Mouse (Mus musculus) monocyte, adult 2 months (primary cell): ENCODE data around the gene Hvcn1.
A peak's percentile ranks its signal among the peaks of the same experiment; 100 is the strongest.
"Not testable (repeated sequence)": the region's sequence is repeated elsewhere in the genome, so short reads cannot be mapped to it uniquely, and the experiment has no call there.

Source experiments
- DNase-seq, 2 experiments: peaks; one replicate each; pipeline ENCODE4 v3.0.0; 2022; ENCODE audit warnings: low spot score in 2 of 2, low read depth in 1 of 2

Hvcn1 gene

DNA sequence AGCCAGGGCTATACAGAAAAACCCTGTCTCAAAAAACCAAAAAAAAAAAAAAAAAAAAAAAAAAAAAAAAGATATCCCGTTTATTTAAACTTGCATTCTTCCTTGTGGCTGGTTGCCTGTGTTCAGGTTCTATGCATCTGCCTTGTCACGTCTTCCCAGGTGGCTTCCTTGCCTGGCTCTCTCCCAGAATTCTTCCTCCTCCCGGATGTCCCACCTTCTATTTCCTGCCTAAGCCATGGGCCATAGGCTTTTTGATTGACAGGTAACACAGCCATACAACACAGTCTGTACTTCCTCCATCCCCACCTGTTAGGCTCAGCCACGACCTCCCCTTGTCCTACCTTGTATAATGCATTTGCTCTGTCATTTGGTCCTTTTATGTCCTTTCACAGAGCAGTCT lies at the start of gene Hvcn1:
TSS of gene Hvcn1 (plus strand) at position 330 of the 400 bp plus-strand sequence.
- DNase-seq, result no peak

DNA sequence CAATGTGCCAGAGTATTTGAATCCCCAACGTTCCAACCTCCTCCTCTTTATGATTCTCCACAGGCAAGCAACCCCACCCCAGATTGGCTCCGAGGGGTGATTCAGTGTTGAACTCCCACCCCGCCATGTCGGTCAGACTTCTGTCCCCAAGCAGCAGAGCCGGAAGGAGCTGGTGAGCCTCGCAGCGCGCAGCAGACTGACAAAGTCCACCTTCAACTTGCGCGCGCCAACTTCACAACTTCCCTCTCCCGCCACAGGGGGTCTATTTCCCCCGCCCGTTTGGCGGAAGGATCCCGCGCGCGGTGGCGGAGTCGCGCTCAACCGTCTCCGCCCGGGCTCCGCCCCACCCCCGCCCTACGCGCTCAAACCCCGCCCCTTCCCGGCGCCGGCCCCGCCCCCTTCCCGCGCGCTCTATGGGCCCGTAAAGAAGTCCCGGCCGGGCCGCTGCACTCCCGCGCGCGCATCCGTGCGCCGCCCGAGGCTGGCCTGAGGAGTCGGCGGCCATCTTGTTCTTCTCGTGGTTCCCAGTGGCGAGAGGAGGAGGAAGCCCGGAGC lies 48.7 kb upstream of the Hvcn1 start, which contains the start of gene Ppp1cc:
TSS of gene Ppp1cc (plus strand) at position 452 of the 555 bp plus-strand sequence.
- peak; percentile 72 to 85 for DNase-seq

DNA sequence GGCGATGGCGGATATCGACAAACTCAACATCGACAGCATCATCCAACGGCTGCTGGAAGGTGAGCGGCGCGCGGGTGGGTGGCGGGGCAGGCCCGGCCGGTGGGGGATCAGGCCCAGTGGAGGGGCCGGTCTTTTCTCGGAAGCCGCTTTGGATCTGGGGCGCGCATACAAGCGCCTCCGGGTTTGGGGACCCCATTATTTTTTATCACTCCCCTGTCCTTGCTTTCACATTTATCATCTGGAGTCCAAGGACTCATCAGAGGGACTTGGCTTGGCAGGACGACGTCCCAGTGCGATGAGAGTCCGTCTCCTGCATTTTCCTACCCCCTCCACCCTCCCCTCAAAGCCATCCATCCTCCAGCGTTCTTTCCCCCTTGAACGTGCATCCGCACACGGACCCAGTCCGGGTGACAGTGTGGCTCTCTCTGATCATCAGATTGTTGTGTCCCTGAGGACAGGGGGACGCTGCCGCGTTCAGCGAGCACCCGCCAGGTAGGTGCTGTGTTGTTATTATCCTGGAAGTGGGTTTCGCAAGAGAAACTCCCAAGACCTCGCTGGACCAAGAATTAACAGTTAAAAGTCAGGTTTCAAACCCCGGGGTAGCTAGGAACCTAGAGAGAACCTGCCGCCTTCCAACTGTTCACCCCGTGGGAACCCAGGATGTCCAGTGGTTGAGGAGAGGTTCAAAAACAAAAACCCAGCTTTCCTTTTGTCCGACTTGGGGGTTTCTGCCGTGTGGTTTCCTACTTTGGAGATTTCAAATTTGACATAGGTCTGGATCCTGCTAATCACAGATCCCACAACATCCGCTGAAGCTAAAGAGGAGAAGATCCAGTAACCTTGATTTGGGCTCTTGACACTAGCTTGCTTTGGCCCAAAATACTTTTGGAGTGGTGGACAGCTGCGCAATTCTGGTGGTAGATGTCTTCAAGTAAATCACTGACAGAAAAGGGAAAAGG lies 47.8 kb upstream of the Hvcn1 start:
- no peak for DNase-seq

DNA sequence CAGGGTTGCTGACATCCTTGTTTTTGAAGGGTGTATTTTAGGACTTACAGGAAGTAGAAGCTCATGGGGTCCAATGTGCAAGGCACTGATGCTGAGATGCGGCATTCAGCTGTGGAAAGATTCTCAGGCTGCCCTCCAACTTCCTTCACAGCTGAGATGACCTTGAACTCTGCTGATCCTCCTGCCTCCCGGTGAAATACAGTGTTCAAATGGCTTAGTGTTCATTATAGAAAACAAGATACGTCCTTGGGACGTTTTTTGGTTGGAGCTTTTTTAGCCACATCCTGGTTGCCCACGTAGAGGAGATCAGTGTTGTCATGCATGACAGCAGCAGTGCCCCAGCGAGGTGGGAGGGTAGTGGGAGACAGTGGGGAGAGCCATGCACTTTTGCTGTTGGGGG lies 43.4 kb upstream of the Hvcn1 start:
- no peak for DNase-seq

DNA sequence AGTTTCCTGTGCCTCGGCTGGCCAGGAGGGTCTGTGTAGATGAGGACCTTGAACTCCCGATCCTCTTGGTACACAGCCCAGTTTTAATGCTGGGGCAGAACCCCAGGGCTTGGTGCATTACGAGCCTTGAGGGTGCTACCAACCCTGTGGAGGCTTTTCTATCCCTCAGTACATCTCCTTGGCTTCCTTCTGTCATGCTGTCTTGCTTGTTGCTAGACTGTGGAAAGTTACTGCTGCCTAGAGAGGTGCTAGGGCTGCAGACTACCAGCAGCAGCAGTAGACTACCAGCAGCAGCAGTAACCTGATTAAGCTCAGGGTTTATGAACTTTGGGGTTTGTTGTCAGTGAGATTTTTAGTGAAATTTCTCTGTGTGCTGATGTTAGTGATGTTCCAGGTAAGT lies 42.6 kb upstream of the Hvcn1 start:
- DNase-seq, result no peak

DNA sequence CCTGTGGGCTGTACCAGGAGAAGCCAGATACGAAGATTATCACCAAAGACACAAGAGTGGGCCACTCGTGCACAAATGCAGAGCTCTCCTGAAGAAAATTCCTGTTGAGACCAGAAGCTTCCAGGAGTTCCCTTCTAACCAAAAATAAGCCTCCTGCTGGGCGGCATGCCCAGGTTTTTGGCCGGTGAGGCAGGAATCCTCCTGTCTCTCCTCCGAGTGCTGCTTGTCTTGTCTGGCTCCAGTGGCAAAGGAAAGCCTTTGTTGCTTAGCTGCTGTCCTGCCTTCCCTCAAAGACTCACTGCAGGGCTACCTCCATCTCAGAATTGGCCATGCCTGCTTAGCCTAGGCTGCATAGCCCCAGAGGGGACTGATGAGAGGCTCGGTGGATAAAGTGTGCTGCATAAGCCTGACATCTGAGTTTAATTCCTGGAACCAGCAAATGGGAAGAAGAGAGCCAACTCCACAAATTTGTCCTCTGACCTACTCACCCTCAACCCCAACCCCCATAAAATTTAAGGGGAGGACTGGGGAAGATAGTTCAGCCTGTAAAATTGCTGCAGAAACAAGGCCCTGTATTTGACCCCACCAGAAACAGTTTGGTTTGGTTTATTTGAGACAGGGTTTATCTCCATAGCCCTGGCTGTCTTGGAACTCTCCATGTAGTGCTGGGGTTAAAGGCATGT lies 41.2 kb upstream of the Hvcn1 start:
- DNase-seq, result no peak

DNA sequence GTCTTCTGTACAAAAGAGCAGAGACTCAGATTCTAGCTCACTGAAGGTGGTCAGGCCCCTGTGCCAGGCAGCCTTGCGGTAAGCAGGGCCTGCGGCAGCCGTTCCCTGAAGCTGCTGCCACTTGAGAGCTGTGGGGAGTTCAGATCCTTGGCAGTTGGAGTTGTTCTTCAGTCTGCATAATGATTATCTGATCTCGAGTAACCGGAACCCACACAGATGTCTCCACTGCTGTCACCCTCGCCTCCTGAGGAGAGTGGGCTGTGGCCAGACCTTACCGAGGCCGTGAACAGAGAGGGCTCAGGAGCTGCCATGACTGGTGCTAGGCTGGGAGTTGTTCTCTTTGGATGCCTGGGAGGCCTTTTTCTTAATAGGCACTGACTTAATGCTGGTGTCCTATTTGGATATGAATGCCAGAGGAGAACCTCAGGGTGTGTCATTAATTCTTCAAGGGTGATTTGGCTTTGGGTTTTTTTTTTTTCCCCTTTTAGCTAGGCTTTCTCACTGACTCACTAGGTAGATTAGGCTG lies 39.9 kb upstream of the Hvcn1 start:
- no peak for DNase-seq

DNA sequence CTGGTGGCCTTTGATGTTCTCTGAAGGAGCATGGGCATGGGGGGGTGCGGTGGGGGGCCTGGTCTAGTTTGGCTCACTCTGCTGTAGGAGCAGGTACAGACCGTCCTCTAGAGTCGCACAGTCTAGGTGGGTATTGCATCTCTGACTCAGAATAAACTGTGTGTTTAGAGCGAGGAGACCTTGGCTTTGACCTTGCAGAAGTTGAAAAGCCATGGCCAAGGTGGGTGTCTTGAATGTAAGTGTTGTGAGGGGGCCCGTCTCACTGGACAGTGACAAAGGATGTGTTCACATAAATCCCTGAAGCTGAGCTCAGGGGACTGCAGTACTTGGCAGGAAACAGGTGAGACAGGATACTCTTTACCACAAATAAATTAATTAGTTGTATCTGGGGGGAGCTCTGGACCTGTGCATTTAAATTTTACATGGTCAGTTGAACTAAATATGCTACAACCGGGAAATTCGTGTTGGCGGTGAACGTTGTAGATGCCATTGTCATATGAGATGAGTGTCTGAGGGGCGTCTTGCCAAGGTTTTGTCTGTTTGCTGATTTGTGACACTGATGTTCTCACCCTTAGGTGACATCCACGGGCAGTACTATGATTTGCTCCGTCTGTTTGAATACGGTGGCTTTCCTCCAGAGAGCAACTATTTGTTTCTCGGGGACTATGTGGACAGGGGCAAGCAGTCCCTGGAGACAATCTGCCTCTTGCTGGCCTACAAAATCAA lies 38.1 kb upstream of the Hvcn1 start:
- no peak for DNase-seq

DNA sequence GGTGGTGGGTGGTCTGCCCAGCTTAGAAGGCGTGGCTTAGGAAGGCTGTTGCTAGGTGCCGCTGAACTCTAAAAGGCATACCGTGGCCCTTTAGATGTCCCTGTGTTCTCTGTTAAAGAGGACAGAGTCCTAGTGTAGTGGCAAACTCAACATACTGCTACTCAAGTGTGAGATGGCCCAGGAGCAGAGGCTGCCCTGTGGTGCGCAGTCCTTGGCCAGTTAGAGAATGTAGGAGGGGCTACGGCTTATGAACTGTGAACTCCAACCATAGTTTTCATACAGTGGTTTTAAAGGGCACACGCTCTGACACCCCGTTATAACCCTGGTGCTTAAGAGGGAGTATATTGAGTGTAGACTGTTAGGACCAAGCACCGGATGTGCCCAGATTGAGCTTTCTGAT lies 35.5 kb upstream of the Hvcn1 start:
- no peak for DNase-seq

DNA sequence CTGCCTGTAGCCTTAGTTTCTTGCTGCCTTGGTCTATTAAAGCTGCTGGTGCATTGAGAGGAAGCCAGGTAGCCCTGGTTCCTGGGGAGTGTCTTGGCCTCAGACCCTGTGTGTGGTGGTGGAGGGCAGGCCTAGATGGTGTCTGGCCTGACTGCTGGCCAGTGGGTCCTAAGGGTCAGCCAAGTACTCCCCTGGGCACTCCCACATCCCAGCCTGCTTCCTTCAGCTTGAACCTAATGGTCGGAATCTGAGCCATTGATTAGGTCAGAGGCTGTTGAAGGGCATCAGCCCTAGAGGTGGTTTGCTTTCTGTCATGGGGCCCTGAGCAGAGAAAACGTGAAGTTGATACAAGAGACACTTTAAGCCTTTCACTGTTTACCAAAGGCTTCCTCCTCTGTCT lies 31.2 kb upstream of the Hvcn1 start:
- DNase-seq, result no peak

DNA sequence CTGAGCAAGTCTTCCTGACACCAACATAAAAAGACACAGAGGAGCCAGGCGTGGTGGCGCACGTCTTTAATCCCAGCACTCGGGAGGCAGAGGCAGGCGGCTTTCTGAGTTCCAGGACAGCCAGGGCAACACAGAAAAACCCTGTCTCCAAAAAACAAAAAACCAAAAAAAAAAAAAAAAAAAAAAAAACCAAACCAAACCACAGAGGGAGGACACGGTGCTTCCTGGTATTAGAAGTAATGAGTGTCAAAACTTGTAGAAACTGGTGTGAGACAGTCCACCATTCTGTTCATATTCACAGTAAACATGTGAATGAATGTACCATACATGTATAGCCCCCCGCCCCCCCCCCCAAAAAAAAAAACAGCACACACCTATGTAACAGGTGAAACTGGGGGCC lies 30.6 kb upstream of the Hvcn1 start:
- no peak for DNase-seq

DNA sequence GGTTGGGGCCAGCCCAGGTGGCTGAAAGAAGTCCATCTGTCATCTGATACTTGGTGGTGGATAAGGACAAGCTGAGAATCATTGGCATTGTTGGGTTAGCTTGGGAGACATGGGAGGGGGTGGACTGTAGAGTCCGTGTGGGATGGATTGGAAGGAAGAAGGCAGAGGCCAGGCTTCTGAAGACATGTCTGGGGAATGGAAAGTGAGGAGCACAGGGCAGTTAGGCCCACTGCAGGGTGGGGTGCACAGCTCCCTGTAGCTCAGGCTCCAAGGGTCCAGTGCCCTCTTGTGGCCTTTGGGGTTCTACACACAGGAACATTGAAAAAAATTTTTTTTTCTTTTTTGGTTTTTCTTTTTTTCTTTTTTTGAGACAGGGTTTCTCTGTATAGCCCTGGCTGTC lies 30.2 kb upstream of the Hvcn1 start:
- DNase-seq, result no peak

DNA sequence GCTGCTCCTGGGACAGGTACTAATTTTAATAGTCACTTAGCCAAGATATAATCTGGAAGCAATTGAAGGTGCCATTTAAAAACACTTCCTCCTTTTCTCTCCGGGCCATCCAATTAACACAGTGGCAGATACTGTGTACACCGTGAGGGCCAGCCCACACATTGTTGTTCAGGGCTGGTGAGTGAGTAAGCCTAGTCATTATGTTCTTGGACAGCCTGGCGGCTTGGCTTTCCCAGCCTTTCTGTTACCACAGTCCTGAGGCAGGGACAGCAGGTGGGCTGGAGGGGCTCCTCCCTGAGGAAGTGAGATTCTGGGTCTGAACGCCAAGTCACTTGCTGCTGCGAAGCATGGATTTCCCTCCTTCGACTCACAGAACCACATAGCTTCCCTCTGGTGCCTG lies 26.9 kb upstream of the Hvcn1 start:
- DNase-seq, result no peak

DNA sequence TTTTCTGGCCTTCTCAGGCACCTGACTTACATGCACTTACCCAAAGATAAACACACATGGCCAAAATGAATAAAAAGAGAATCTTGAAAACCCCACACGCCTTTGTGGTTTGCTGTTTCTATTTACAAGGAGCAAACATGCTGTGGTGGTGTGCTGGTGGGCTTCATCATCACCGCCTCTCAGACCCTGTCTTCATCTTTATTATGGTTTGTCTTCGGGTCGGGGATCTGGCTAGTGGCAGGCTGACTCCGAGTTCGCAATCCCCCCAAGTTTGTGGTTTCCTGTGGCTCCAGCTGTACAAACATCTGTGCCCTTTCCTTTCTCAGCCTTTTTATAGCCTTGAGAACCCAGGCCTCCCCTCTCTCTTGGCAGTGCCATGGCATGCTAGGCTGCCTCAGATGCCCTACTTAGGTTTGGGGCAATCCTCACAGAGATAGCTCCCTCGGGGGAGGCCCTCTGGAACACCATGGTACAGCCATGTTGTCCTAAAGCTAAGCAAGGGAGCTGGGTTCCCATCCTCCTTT lies 22.3 kb upstream of the Hvcn1 start:
- no peak for DNase-seq

DNA sequence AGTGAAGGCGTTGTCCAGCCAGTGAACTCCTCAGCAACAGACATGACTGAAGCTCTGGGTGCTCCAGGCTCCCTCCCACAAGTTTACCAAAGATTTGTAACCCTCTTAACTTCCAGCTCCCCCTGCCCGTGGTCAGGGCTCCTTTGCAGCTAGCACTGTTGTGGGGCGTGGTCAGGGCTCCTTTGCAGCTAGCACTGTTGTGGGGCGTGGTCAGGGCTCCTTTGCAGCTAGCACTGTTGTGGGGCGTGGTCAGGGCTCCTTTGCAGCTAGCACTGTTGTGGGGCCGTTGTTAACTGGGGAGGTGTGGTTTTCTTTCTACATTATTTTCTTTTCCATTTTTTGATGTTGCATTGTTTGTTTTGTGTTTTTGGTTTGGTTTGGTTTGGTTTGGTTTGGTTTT lies 21.7 kb upstream of the Hvcn1 start:
- not testable (repeated sequence) for DNase-seq

DNA sequence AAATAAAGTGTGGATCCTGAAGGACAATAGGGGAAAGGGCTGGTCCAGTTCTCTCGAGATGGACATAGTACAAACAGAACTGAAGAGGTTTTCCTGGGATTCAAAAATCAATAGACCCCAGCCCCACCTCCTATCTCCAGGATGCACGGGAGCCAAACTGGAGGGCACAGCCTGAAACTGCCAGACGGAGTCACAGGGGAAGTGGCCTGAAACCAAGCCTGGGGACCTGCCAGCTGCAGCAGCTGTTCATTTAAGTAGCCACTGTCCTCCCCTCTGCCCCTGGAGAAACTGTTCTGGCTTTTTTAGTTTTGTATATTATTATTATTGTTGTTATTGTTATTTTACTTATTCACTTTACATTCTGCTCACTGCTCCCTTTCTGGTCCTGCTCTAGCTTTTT lies 17.5 kb upstream of the Hvcn1 start:
- no peak for DNase-seq

DNA sequence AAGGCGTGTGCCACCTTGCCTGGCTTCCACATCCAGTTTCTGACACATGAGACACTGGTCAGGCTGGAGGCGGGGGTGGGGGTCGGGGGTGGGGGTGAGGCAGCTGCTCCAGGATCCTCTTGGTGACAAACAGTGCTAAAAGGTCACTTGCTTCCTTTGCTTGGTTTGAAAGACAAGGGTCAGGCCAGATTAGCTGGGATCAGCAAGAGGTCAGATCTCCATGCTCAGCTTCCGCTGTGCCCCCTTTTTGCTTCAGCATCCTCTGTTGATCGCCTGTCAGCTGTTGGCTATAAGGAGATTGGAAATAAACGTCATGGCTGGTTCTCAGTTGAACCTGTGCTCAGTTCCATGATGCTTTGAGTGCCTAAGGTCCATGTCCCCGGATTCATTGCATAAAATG lies 16.1 kb upstream of the Hvcn1 start:
- DNase-seq, result no peak

DNA sequence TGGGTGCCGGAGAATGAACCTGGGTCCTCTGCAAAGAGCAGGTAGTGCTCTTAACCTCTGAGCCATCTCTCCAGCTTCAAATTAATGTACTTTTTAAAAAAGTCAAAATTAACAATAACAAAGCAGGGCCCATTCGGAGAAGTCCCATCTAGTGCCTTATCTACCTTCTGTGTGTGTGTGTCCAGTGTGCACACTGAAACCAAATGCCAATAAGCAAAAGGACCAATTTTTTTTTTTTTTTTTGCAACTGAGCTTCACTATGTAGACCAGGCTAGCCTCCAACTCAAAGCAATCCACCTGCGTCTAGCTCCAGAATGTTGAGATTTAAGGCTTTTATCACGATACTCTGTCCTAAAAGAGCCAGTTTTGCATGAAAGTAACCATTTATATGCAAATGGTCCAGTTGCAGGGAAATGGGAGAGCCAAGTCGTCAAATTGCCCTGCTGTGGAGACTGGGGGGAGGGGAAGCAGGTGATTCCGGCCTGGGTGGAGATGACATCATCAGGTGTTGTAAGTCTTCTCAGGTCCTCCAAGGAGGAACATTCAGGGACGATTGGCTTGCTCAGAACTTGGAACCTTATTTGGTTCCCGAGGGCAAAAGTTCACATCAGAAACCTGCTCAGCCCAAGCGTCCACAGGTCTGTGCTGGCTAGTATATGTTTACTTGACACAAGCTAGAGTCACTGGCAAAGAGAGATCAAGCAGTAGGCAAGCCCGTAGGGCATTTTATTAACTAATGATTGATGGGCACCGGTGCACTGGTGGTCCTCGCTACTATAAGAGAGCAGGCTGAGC lies 15.1 kb upstream of the Hvcn1 start:
- DNase-seq, result no peak

DNA sequence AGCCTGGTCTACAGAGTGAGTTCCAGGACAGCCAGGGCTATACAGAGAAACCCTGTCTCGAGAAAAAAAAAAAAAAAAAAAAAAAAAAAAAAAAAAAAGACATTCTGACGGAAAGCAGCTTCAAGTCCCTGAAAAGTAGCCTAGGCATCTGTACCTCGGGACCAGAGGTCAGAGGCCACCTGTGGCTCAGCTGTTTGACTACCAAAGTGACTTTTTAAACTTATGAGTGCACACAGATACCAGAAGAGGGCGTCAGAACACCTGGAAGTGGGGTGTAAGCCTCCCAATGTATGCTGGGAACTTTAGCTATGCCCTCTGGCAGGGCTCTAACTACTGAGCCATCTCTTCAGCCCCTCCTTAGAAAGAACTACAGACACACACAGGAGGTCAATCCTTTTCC lies 14.3 kb upstream of the Hvcn1 start:
- no peak for DNase-seq

DNA sequence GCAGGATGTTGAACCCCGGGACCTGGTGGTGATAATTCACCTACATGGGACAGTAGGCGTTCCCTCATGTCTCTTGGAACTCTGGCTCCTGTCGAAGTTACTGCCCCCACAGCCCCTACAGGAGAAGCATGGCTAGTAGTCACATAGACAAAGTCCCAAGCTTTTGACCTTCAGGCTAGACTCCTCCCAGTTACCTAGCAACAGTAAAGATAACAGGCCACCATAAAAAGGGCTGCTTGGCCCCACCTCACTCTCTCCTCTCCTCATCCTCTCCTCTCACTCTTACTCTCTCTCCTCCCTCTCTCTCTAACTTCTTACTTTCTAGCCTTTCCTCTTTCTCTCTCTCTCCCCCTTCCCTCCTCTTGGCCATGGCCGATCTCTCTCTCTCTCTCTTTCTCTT lies 5.7 kb upstream of the Hvcn1 start:
- no peak for DNase-seq
